Mouse (Mus musculus) forebrain, embryonic 15.5 days (tissue): ENCODE measurements around the gene Cstf1. TPM values are rescaled to one million over a fixed set of nuclear protein-coding genes. Genes with fewer than 3 reads are reported as not detected.

Source experiments
- ATAC-seq: fragments of 200-750 bp; cut with Nextera tagmentation; replicated peaks from 2 replicates; pipeline ENCODE4 v1.8.0; 2017; ENCODE audit warnings: mild to moderate bottlenecking, moderate TSS enrichment, moderate library complexity
- H3K27ac ChIP-seq: fragments of 300-500 bp; sonication (generic); replicated peaks from 2 replicates; pipeline ENCODE4 v1.5.1; 2015; ENCODE audit warnings: mild to moderate bottlenecking, inconsistent platforms
- H3K27me3 ChIP-seq: fragments of 300-500 bp; sonication (generic); 2 replicates; pipeline ENCODE4 v1.6.1; 2015; ENCODE audit warnings: inconsistent platforms
- H3K36me3 ChIP-seq: fragments of 300-500 bp; sonication (generic); 2 replicates; pipeline ENCODE4 v1.6.1; 2015; ENCODE audit warnings: mild to moderate bottlenecking, inconsistent platforms
- H3K4me1 ChIP-seq: fragments of 300-500 bp; sonication (generic); 2 replicates; pipeline ENCODE4 v1.6.1; 2015; ENCODE audit warnings: inconsistent platforms
- H3K4me2 ChIP-seq: fragments of 300-500 bp; sonication (generic); replicated peaks from 2 replicates; pipeline ENCODE4 v1.6.1; 2015; ENCODE audit warnings: mild to moderate bottlenecking, inconsistent platforms
- H3K4me3 ChIP-seq: fragments of 300-500 bp; sonication (generic); 2 replicates; pipeline ENCODE4 v1.5.1; 2015; ENCODE audit warnings: mild to moderate bottlenecking, inconsistent platforms
- H3K9ac ChIP-seq: fragments of 300-500 bp; sonication (generic); replicated peaks from 2 replicates; pipeline ENCODE4 v1.6.1; 2015; ENCODE audit warnings: mild to moderate bottlenecking, inconsistent platforms
- H3K9me3 ChIP-seq: fragments of 300-500 bp; sonication (generic); 2 replicates; pipeline ENCODE4 v1.6.1; 2016; ENCODE audit warnings: inconsistent platforms
- WGBS: fragments of 180-500 bp; shearing (Covaris S2); methylation state at CpG from one replicate; pipeline ENCODE4 v1.1.7; 2015; ENCODE audit warnings: mixed read lengths; 5-methylcytosine and 5-hydroxymethylcytosine counted together
- polyA plus RNA-seq: library from polyadenylated mRNA; unstranded; fragments of >200 nt; fragmentation: Nextera tagmentation; extraction: Ambion mirVana; gene quantifications from 2 replicates; pipeline ENCODE4 v1.2.1, GENCODE M21; 2015

Cstf1 gene
- polyA plus RNA-seq = 30.8 and 35.8 TPM in 2 replicates

DNA sequence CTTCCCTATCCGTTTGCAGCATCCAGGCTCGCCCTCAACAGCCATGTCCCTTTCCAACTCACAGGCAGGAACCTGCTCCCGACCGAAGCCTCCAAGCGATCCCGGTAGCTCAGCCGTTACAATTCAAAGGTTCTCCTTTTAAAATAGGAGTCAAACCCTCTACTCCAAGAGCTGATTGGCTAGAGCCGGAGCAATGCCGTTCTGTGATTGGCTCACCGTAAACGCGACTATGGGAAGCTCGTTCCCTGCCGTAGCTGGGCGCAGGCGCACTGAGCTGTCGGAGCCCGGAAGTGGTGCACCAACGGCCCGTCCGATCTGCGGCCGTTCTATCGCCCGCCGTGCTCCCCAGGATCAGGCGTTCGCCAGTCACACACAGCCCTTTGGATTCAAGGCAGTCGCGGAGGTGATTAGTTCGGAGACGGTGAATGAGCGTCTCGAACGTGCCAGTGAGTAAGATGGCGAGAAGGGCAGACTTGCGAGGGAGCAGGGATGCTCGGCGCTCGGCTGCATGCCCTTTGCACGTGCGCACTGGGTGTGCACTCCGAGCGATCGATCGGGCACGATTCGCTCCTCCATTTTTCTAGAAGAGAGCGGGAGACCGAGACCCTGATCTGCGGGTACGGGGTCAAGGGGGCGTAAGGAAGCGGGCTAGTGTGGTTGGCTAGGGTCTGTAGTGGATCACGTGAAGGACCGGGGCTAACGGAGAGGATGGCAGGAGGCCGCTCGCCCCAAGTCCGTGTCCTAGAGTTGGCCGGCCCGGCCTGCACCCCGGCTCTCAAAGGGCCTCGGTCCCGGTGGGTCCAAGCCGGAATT, at the start of gene Cstf1, which contains the start of gene Aurka:
Gene Cstf1 (plus strand): TSS at position 271 of the 813 bp plus-strand sequence.
Gene Aurka (minus strand): TSS at position 125 of the 813 bp plus-strand sequence.
- peak within 1 kb of the TSS; percentile 88 for H3K4me3 ChIP-seq
- H3K4me1 ChIP-seq = peaks cover 33% of the 10 kb centered on the region
- under 1% methylated on average over 62 of the region's 66 CpGs for WGBS
- H3K27ac ChIP-seq = peak within 1 kb of the TSS; percentile 82
- H3K9me3 ChIP-seq = no peaks in the 10 kb centered on the region
- peaks cover 27% of the 10 kb centered on the region for H3K36me3 ChIP-seq
- H3K9ac ChIP-seq = peak within 1 kb of the TSS; percentile 92
- no peaks in the 10 kb centered on the region for H3K27me3 ChIP-seq
- ATAC-seq = peak; percentile 99
- peak within 1 kb of the TSS; percentile 76 for H3K4me2 ChIP-seq

DNA sequence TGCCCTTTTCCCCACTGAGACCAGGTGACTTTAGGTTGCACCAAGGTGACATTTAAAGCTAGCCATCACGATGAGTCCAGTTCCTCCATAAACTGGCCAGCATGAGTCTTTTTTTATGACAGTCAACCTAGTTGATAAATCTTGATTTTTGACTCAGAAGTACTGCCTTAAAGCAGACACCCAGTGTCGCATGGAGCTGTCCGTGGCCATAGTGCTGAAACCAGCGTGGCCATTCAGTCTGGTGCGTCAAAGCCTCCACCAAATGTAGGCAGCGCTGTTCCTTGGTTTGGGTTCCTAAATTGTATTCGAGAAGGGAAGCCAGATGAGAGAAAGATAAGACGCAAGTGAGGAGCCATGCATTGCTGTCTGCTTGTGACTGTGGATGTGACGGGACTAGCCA, 49.6 kb upstream of the Cstf1 start:
- Histone ChIP-seq H3K9me3 (no peaks in the 10 kb centered on the region), H3K36me3 (no peaks in the 10 kb centered on the region), H3K27ac (no peak overlapping the region), H3K4me1 (no peaks in the 10 kb centered on the region), H3K27me3 (no peaks in the 10 kb centered on the region), H3K4me2 (no peak overlapping the region), H3K9ac (no peak overlapping the region), H3K4me3 (no peak overlapping the region)
- WGBS = 20% methylated on average over 9 of the region's 9 CpGs
- ATAC-seq = no peak

DNA sequence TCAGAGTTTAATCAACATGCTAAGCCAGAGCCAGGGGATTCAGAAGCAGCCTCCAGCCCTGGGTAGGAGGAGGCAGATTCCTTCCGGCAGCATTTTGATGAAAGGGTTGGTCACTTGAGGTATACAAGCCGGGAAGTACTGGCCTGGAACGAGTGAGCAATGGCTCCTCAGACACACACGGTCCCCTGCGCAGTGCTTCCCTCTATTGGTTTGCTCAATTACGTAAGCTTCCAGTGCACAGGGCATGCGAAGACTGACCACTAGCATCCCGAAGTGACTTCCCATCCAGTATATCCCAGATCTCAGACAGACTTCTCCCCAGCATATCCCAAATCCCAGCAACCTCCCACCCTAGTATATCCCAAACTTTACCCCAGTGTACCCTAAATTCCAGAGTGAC, 42.2 kb upstream of the Cstf1 start:
- 55% methylated on average over 8 of the region's 8 CpGs for WGBS

DNA sequence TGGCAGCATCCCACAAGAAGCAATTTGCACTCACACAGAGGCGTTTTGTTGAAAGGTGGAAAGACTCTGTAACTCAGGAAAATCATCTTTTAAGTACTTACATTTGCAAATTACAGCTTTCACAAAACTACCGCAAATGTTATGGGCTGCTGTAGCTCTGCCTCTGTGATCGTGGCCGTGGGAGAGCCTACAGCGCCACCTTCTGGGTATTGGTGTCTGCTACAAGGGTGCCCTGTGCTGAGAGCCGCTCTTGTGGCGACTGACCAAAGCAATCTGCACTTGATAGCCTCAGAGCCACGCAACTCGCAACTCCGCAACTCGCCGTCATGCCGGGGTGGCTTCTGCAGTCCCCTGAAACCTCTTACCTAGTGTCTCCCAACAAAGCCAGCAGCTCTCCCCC, 41.3 kb upstream of the Cstf1 start:
- Histone ChIP-seq H3K9ac (0 out of 2 replicates have a peak overlapping the region, but pooled peaks have one; percentile 32), H3K4me3 (peak overlapping the region; percentile 6), H3K36me3 (no peaks in the 10 kb centered on the region), H3K27me3 (peaks cover 18% of the 10 kb centered on the region), H3K27ac (no peak overlapping the region), H3K4me1 (peaks cover 9% of the 10 kb centered on the region), H3K4me2 (peak overlapping the region; percentile 36), H3K9me3 (no peaks in the 10 kb centered on the region)
- ATAC-seq = peak; percentile 95
- WGBS = 2% methylated on average over 13 of the region's 13 CpGs

More for the DNA sequence above, 42.2 kb upstream of the Cstf1 start:
- Histone ChIP-seq H3K9ac (no peak overlapping the region), H3K36me3 (no peaks in the 10 kb centered on the region), H3K9me3 (no peaks in the 10 kb centered on the region), H3K4me1 (peaks cover 9% of the 10 kb centered on the region), H3K27ac (no peak overlapping the region), H3K4me3 (no peak overlapping the region), H3K4me2 (no peak overlapping the region), H3K27me3 (peaks cover 18% of the 10 kb centered on the region)
- no peak for ATAC-seq

DNA sequence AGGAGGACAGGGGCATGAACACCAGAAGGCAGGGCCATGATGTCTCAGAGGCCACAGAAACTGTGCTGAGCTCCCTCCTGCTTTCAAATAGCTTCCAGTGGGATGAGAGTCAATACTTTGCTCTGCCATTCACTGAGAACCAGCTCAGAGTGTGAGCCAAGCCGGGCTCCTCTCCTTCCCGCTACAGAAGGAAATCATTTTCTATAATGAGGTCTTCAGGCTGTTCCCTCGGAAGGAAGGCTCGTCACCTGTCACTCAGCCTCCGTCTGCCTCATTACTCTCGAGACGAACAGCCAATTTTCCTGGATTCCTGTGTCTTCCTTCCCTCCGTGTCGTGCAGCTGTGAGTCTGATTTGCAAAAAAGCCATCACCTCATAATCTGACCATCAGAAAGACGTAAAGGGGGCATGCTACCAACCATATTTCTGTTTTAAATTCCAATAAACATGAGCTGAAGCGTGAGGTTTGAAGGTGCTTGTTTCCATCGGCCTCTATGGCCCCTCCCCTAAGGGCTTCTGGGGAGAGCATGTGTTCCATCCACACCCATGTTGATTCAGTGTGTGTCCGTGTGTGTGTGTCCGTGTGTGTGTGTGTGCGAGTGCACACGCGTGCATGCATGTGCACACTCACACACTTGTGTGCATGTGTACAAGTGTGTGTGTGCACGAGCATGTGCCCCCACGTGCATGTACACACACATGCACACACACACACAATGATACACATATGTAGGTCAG, 32.1 kb upstream of the Cstf1 start:
- Histone ChIP-seq H3K4me1 (peaks cover 29% of the 10 kb centered on the region), H3K9ac (no peak overlapping the region; the same call in 1 of the 2 replicates), H3K4me3 (no peak overlapping the region), H3K4me2 (peak overlapping the region; percentile 20; the same call in 1 of the 2 replicates), H3K9me3 (no peaks in the 10 kb centered on the region), H3K27me3 (no peaks in the 10 kb centered on the region), H3K36me3 (no peaks in the 10 kb centered on the region), H3K27ac (peak overlapping the region; percentile 84)
- peak; percentile 51 for ATAC-seq
- 49% methylated on average over 19 of the region's 19 CpGs for WGBS

- 16% methylated on average over 3 of the region's 3 CpGs for WGBS
- H3K9me3 ChIP-seq = no peaks in the 10 kb centered on the region
- H3K4me1 ChIP-seq = peaks cover 44% of the 10 kb centered on the region
- no peak for ATAC-seq
- no peak overlapping the region for H3K4me2 ChIP-seq
- no peaks in the 10 kb centered on the region for H3K36me3 ChIP-seq
- H3K27me3 ChIP-seq = no peaks in the 10 kb centered on the region
- H3K4me3 ChIP-seq = no peak overlapping the region
- H3K9ac ChIP-seq = no peak overlapping the region
- peak overlapping the region; percentile 54 for H3K27ac ChIP-seq
Observed at GRCm38 (mm10) chr2:172340936-172341335, 29.5 kb upstream of the Cstf1 start.

DNA sequence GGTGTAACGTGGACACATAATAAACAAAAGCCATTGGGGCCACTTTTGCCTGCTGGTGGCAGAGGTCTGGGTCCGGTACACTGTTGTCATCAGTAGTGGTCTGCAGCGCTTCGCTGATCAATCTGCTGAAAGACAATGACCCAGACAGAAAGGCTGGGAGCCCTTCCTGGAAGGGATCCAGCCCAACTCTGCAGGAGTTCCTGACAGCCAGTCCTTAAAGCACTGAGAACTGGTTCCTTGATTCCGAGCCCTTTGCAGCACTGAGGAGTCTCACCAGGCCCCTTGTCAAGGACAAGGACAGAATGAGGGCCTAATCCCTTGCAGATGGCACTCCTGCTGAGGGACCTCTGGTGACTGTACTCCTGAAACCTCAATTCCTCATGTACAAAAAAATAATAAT, 28.9 kb upstream of the Cstf1 start:
- Histone ChIP-seq H3K4me1 (peaks cover 49% of the 10 kb centered on the region), H3K4me2 (no peak overlapping the region), H3K27ac (peak overlapping the region; percentile 54), H3K27me3 (no peaks in the 10 kb centered on the region), H3K36me3 (no peaks in the 10 kb centered on the region), H3K4me3 (no peak overlapping the region), H3K9me3 (no peaks in the 10 kb centered on the region), H3K9ac (no peak overlapping the region)
- 9% methylated on average over 5 of the region's 5 CpGs for WGBS
- ATAC-seq = no peak

DNA sequence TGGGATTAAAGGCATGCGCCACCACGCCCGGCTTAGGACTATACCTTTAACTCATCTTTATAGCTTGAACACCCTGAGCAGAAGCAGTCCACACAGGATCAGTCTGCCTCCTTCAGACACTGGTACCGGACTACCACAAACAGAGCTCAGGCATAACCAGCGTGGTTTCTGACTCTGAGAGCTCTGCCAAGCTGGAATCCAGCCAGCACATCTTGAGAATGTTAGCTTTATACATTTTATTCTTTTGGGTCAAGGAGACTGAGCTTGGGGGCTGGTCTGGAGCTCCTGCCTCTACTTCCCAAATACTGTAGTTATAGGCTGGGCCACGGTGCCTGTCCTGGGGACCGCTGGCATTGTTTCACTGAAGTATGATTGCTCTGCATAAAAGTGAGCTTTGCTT, 26.7 kb upstream of the Cstf1 start:
- Histone ChIP-seq H3K27me3 (no peaks in the 10 kb centered on the region), H3K9ac (no peak overlapping the region), H3K4me2 (no peak overlapping the region), H3K27ac (peak overlapping the region; percentile 81; the same call in 1 of the 2 replicates), H3K4me1 (peaks cover 59% of the 10 kb centered on the region), H3K9me3 (no peaks in the 10 kb centered on the region), H3K4me3 (no peak overlapping the region), H3K36me3 (no peaks in the 10 kb centered on the region)
- no peak for ATAC-seq
- 77% methylated on average over 7 of the region's 7 CpGs for WGBS

DNA sequence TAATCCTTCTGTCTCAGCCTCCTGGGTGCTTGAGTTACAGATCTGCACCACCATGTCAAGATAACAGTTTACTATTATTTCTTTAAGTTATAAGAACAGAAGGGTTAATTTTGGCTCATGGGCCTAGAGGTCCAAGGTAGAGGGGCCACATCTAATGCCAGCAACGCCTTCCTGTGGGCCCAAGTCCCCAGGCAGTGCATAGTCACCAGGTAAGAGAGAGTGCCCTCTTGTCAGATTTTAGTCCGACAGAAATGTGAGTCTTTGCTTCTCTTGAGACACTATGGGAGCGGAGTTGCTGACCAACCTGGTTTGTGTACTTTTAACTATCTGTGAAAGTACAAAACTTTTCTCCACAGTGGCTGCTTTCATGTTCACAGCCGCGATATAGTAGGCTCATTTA, 25.8 kb upstream of the Cstf1 start:
- H3K4me1 ChIP-seq = peaks cover 68% of the 10 kb centered on the region
- peak overlapping the region; percentile 60 for H3K4me3 ChIP-seq
- ATAC-seq = peak; percentile 8; the same call in 1 of the 2 replicates
- no peak overlapping the region for H3K9ac ChIP-seq
- WGBS = 28% methylated on average over 5 of the region's 5 CpGs
- no peaks in the 10 kb centered on the region for H3K9me3 ChIP-seq
- H3K27me3 ChIP-seq = no peaks in the 10 kb centered on the region
- H3K27ac ChIP-seq = peak overlapping the region; percentile 81
- peak overlapping the region; percentile 84 for H3K4me2 ChIP-seq
- no peaks in the 10 kb centered on the region for H3K36me3 ChIP-seq

DNA sequence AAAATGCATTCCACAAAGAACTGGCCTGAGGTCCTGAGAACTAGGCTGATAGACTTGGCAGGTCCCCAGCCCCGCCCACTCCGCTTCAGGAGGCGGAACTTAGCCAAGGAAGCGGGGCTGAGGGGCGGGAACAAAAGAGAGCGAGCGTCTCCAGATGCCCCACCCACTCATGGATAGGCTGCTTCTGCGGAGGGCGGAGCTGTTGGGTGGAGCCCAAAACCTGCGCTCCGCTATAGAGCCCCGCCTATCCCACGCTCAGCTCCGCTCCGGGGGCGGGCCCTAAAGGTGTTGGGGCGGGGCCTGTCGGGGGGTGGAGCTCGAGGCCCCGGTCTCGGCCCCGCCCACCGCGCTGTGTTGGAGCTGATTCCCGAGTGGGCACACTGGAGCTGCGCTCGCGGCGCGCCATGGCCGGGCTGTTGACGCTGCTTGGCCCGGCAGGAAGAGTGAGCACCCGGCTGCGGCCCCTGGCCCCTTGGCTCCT, 25.2 kb upstream of the Cstf1 start, which contains the start of gene Fam210b:
Gene Fam210b (plus strand): TSS at position 308 of the 481 bp plus-strand sequence.
- H3K4me2 ChIP-seq = peak within 1 kb of the TSS; percentile 84
- peak within 1 kb of the TSS; percentile 60 for H3K4me3 ChIP-seq
- H3K36me3 ChIP-seq = no peaks in the 10 kb centered on the region
- ATAC-seq = peak; percentile 87
- WGBS = 1% methylated on average over 27 of the region's 35 CpGs
- H3K27ac ChIP-seq = peak within 1 kb of the TSS; percentile 81
- peak within 1 kb of the TSS; percentile 70 for H3K9ac ChIP-seq
- peaks cover 72% of the 10 kb centered on the region for H3K4me1 ChIP-seq
- H3K9me3 ChIP-seq = no peaks in the 10 kb centered on the region
- H3K27me3 ChIP-seq = no peaks in the 10 kb centered on the region

DNA sequence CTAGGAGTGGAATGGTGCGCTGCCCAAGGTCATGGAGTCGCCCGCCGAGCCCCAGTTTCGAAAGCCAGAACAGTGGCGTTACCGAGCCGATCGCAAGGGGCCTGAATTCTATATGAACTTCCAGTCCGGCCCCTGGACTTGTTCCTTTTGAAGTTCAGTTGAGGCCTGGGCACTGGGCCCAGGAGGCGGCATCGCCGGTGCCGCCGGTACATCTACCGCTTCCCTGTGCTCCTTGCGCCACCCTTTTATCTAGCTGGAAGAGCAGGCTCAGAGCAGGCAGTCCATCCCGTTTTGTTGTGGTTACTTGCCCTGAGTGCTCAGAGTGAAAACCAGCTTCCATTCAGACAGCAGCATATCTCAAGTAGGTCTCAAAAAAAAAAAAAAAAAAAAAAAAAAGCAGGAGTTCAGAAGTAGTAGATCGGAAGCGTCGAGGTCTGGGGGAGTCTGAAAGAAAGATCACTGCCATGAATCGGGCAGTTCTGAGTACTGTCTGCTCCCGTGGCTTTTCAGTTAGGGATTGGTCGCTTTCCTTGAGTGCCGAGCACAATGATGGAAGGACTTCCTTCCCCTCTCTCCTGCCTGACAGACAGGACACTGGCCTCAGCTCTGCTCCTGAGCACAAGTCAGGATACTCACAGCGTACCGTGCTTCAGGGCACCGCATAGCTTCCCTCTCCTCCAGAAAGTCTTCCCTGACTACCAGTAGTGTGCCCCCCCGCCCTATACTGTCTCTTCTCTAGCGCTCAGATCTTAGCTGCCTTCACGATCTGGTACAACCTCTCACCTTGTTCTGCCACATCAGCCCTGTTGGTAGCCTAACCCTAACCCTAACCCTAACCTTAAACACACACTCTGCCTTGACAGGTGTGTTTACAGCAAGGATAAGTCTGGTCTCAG, 24.2 kb upstream of the Cstf1 start:
- H3K27me3 ChIP-seq = no peaks in the 10 kb centered on the region
- peak overlapping the region; percentile 60 for H3K4me3 ChIP-seq
- H3K9ac ChIP-seq = peak overlapping the region; percentile 70
- no peaks in the 10 kb centered on the region for H3K36me3 ChIP-seq
- ATAC-seq = no peak
- WGBS = 11% methylated on average over 31 of the region's 31 CpGs
- H3K4me2 ChIP-seq = peak overlapping the region; percentile 84
- peak overlapping the region; percentile 74 for H3K27ac ChIP-seq
- H3K9me3 ChIP-seq = no peaks in the 10 kb centered on the region
- H3K4me1 ChIP-seq = peaks cover 62% of the 10 kb centered on the region
